Mouse (Mus musculus) olfactory bulb, adult 2 months (tissue): ENCODE results near the gene Hsp90ab1.

Source experiments
- CTCF ChIP-seq: fragments of 200-500 bp; IDR thresholded peaks from 2 replicates; pipeline ENCODE4 v1.5.1; 2012; ENCODE audit warnings: low read depth, mild to moderate bottlenecking, low read length, moderate library complexity; ENCODE audit not compliant: insufficient read depth
- POLR2A ChIP-seq: fragments of 200-500 bp; IDR thresholded peaks from 2 replicates; pipeline ENCODE4 v1.6.1; 2012; ENCODE audit warnings: mild to moderate bottlenecking, low read depth, low read length, moderate library complexity; ENCODE audit not compliant: insufficient read depth

DNA sequence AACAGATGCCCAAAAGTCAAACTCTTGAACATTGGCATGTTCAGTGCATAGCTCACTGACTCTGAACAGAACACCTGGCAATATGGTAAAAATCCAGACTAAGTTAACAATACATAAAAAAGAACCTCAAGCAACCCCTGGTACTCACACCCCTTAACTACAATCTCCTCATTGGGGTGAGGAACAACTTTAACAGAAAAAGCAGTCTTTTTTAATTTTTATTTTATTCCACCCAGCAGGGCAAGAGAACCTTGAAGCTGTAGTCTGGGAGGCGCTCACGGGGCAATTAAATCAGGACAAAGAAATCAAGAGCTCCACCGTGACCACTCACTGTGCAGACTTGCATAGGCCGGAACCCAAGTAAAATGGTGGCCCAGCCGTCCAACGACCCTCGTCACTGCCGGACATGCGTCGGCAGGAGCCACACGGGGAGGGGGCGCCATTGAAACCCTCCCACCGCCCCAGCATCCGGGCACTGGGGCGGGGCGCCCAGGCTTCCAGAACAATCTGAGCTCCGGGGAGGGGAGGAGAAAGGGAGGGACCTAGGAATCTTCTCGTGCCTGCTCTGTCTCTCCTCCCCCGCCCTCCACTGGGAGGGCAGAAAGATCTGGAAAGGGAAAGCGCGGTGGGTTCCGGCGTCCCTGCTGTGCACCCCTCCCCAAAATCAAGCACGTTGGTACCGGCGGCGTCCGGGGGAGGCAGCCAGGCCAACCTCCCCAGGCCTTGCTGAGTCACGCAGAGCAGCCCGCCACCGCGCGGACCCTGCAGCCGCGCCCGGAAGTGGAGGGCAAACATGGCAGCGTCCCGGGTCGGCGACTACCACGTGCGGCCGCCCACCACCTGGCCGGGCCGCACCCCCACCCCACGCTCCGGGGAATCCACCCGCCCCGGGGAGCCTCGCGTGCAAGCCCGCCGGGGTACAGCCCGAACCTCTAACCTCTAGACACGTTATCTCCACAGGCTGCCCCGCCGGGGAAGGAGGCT, 676 bp downstream of the Hsp90ab1 start:
- TF ChIP-seq POLR2A (no peak; the same call in 1 of the 2 replicates), CTCF (no peak)
